ENCODE assay signal across 19 mouse cellular contexts in genomic region chr17:79817551-79817950, GRCm38 (mm10).
DNase-seq lines count a peak whose midpoint lies in the region; ATAC-seq lines count a peak whose summit lies in the region.
"Had no signal": no experiment of that assay in that cellular context is flagged by ENCODE, and none has a peak within 500 bp of the region (broad histone marks: within the 10 kb centered on the region; RNA-seq: fewer than 3 reads in every experiment).

No protein-coding gene starts in this region.

- DNase-seq in hindbrain, embryonic 10.5 days (ENCODE audit: low spot score) = no peak
- no peak for DNase-seq in hindbrain, embryonic 14.5 days (ENCODE audit: low spot score)
- DNase-seq in kidney, postnatal 14 days = no peak
- peak; percentile 55 for DNase-seq in yolk sac, embryonic 10.5 days (ENCODE audit: low spot score)
- no peak for DNase-seq in adrenal gland, postnatal 25 days
- DNase-seq: cerebellum, adult 11 months; cerebellum, postnatal 10 days; gastrocnemius, postnatal 36 days; lung, adult 18-20 months; lung, postnatal 14 days; thymus, adult 18-20 months had no signal

- H3K9me3 ChIP-seq in hindbrain, embryonic 10.5 days = no peaks in the 10 kb centered on the region
- H3K9me3 ChIP-seq in hindbrain, embryonic 14.5 days (ENCODE audit: control insufficient read depth, low read length) = no peaks in the 10 kb centered on the region
- H3K9me3 ChIP-seq in kidney, embryonic 16.5 days (ENCODE audit: low read length) = no peaks in the 10 kb centered on the region
- no peaks in the 10 kb centered on the region for H3K9me3 ChIP-seq in midbrain, embryonic 12.5 days
- no peaks in the 10 kb centered on the region for H3K9me3 ChIP-seq in midbrain, embryonic 13.5 days
- H3K9me3 ChIP-seq: embryonic facial prominence, embryonic 12.5 days; forebrain, embryonic 13.5 days; stomach, embryonic 15.5 days had no signal

- no peak overlapping the region for H3K4me3 ChIP-seq in hindbrain, embryonic 10.5 days
- no peak overlapping the region for H3K4me3 ChIP-seq in hindbrain, embryonic 14.5 days (replicated peaks; ENCODE audit: low read length)
- H3K4me3 ChIP-seq in kidney, embryonic 16.5 days (ENCODE audit: low read length) = no peak overlapping the region
- H3K4me3 ChIP-seq in midbrain, embryonic 12.5 days = no peak overlapping the region
- H3K4me3 ChIP-seq in midbrain, embryonic 13.5 days (replicated peaks) = no peak overlapping the region
- H3K4me3 ChIP-seq: embryonic facial prominence, embryonic 12.5 days; forebrain, embryonic 13.5 days; stomach, embryonic 15.5 days had no signal

- H3K4me1 ChIP-seq in hindbrain, embryonic 10.5 days (replicated peaks) = peaks cover 30% of the 10 kb centered on the region
- 0 out of 2 replicates have a peak, but pooled peaks cover 6% of the 10 kb centered on the region for H3K4me1 ChIP-seq in hindbrain, embryonic 14.5 days (replicated peaks; ENCODE audit: control insufficient read depth, insufficient read depth, low read length)
- H3K4me1 ChIP-seq in kidney, embryonic 16.5 days (ENCODE audit: insufficient read depth, low read length) = peaks cover 21% of the 10 kb centered on the region
- H3K4me1 ChIP-seq in midbrain, embryonic 12.5 days = peaks cover 12% of the 10 kb centered on the region; the same call in 1 of the 2 replicates
- peaks cover 12% of the 10 kb centered on the region for H3K4me1 ChIP-seq in midbrain, embryonic 13.5 days (replicated peaks)
- H3K4me1 ChIP-seq: forebrain, embryonic 13.5 days; stomach, embryonic 15.5 days had no signal

- 43% methylated on average over 9 of the region's 9 CpGs for WGBS in hindbrain, embryonic 10.5 days
- 50% methylated on average over 9 of the region's 9 CpGs for WGBS in hindbrain, embryonic 14.5 days
- WGBS in kidney, embryonic 16.5 days = 71% methylated on average over 9 of the region's 9 CpGs
- 40% methylated on average over 9 of the region's 9 CpGs for WGBS in midbrain, embryonic 12.5 days
- 46% methylated on average over 9 of the region's 9 CpGs for WGBS in midbrain, embryonic 13.5 days

- no peak overlapping the region for H3K4me2 ChIP-seq in hindbrain, embryonic 14.5 days (replicated peaks)
- H3K4me2 ChIP-seq in kidney, embryonic 16.5 days (replicated peaks; ENCODE audit: low read depth, low read length) = no peak overlapping the region
- H3K4me2 ChIP-seq in midbrain, embryonic 12.5 days (replicated peaks) = 0 out of 2 replicates have a peak overlapping the region, but pooled peaks have one; percentile 8
- no peak overlapping the region for H3K4me2 ChIP-seq in midbrain, embryonic 13.5 days (replicated peaks)
- H3K4me2 ChIP-seq: embryonic facial prominence, embryonic 12.5 days; forebrain, embryonic 13.5 days; liver, embryonic 11.5 days; stomach, embryonic 15.5 days had no signal

- no peak overlapping the region for H3K9ac ChIP-seq in hindbrain, embryonic 14.5 days
- no peak overlapping the region for H3K9ac ChIP-seq in kidney, embryonic 16.5 days (replicated peaks; ENCODE audit: low read length)
- no peak overlapping the region for H3K9ac ChIP-seq in midbrain, embryonic 12.5 days (replicated peaks)
- no peak overlapping the region for H3K9ac ChIP-seq in midbrain, embryonic 13.5 days (replicated peaks)
- H3K9ac ChIP-seq: embryonic facial prominence, embryonic 12.5 days; forebrain, embryonic 13.5 days; stomach, embryonic 15.5 days had no signal

- peak overlapping the region; percentile 62 for H3K27ac ChIP-seq in hindbrain, embryonic 10.5 days
- no peak overlapping the region for H3K27ac ChIP-seq in hindbrain, embryonic 14.5 days
- H3K27ac ChIP-seq in kidney, embryonic 16.5 days (ENCODE audit: low read length) = peak overlapping the region; percentile 78
- no peak overlapping the region for H3K27ac ChIP-seq in midbrain, embryonic 12.5 days (replicated peaks)
- H3K27ac ChIP-seq in midbrain, embryonic 13.5 days = no peak overlapping the region
- H3K27ac ChIP-seq: embryonic facial prominence, embryonic 12.5 days; forebrain, embryonic 13.5 days; stomach, embryonic 15.5 days had no signal

- no peaks in the 10 kb centered on the region for H3K36me3 ChIP-seq in hindbrain, embryonic 10.5 days
- no peaks in the 10 kb centered on the region for H3K36me3 ChIP-seq in hindbrain, embryonic 14.5 days (replicated peaks; ENCODE audit: control insufficient read depth, insufficient read depth)
- no peaks in the 10 kb centered on the region for H3K36me3 ChIP-seq in kidney, embryonic 16.5 days (ENCODE audit: insufficient read depth, low read length)
- H3K36me3 ChIP-seq in midbrain, embryonic 12.5 days = no peaks in the 10 kb centered on the region
- no peaks in the 10 kb centered on the region for H3K36me3 ChIP-seq in midbrain, embryonic 13.5 days
- H3K36me3 ChIP-seq: embryonic facial prominence, embryonic 12.5 days; stomach, embryonic 15.5 days had no signal

- no peak for ATAC-seq in hindbrain, embryonic 14.5 days (ENCODE audit: low FRiP score)
- peak; percentile 52 for ATAC-seq in kidney, embryonic 16.5 days (ENCODE audit: low FRiP score, low TSS enrichment)
- ATAC-seq in midbrain, embryonic 12.5 days (ENCODE audit: low FRiP score, low read depth) = no peak
- ATAC-seq in midbrain, embryonic 13.5 days = no peak
- ATAC-seq: forebrain, embryonic 13.5 days; midbrain, embryonic 16.5 days had no signal

- peaks cover 90% of the 10 kb centered on the region for H3K27me3 ChIP-seq in hindbrain, embryonic 10.5 days (ENCODE audit: insufficient read depth, poor library complexity, severe bottlenecking)
- H3K27me3 ChIP-seq in hindbrain, embryonic 14.5 days (ENCODE audit: control insufficient read depth, insufficient read depth, low read length) = peaks cover 37% of the 10 kb centered on the region
- no peaks in the 10 kb centered on the region for H3K27me3 ChIP-seq in kidney, embryonic 16.5 days (ENCODE audit: insufficient read depth, low read length)
- peaks cover 40% of the 10 kb centered on the region for H3K27me3 ChIP-seq in midbrain, embryonic 12.5 days
- H3K27me3 ChIP-seq in midbrain, embryonic 13.5 days = peaks cover 50% of the 10 kb centered on the region
- H3K27me3 ChIP-seq: embryonic facial prominence, embryonic 12.5 days; stomach, embryonic 15.5 days had no signal

Comparison
In these comparisons a context has a peak if more than half of its experiments do, and no peak if none do; other contexts are left out.
1. H3K27ac ChIP-seq: peak in hindbrain, embryonic 10.5 days (single experiment) and kidney, embryonic 16.5 days (single experiment); none in hindbrain, embryonic 14.5 days (single experiment), midbrain, embryonic 12.5 days (single experiment) and midbrain, embryonic 13.5 days (single experiment).